Mouse (Mus musculus): ENCODE measurements around the gene Rims1. TPM values are rescaled to one million over a fixed set of nuclear protein-coding genes. Genes with fewer than 3 reads are reported as not detected.

Rims1 gene
- total RNA-seq, 2 experiments from 2014 or later, result 0.25 TPM; not detected in 1

DNA sequence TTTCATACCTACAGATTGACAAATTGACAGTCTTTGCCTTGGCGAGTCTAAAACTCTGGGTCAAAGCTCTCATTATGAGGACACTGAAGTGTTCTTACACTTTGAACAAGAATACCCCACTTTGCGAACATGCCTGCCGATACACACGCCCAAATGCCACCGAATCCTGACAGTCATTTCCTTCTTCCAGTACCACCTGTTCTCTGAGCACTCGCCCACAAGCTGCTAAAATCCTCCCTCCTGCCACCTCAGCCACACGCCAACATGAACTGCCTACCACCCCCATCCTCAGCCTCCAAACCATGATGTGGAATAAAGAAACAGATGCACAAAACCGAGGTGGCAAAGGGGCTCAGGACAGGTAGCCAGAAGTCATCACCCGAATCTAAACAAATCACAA lies 150.9 kb downstream of the Rims1 start:
- TF ChIP-seq CTCF (IDR thresholded peaks at IDR 0.05), result no peak
- no peak overlapping the region for H3K27ac ChIP-seq
- no peak overlapping the region for H3K4me3 ChIP-seq
- intact Hi-C loops (cut with DNase I), result no loop called here
- DNase-seq, result no peak

DNA sequence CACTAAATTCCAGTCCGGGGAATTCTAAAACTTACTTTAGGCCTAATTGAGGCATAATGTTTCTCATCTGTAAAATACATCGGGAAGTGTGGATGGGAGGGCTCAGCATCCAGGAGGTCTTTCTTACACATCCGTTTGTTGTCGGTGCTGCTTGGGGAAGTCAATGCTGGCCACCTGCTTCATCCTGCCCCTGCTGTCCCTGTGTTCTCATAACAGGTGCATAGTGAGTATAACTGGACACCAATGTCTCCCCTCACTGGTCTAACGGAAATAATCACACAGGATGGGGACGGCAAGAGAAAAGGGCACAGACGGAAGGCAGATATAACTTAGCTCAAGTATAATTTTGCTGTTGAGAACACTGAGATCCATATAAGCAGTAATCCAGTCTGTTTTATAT lies 155.2 kb downstream of the Rims1 start:
- intact Hi-C loops (cut with DNase I), result no loop called here
- no peak for DNase-seq
- Histone ChIP-seq H3K27ac (no peak overlapping the region), H3K4me3 (no peak overlapping the region)
- TF ChIP-seq CTCF (IDR thresholded peaks at IDR 0.05), result no peak

DNA sequence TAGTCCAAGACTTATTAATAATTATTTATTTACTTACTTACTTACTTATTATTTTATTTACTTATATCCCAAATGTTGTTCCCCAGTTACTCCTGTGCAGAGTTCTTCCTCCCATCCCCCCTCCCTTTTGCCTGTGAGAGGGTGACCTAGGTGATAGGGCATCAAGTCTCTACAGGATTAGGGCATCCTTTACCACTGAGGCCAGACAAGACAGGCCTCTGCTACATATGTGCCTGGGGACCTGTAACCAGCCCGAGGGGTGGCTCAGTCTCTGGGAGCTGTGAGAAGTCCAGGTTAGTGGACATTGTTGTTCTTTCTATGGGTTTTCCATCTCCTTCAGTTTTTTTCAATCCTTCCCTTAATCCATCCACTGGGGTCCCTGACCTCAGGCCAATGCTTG lies 156.4 kb downstream of the Rims1 start:
- no peak overlapping the region for H3K4me3 ChIP-seq
- DNase-seq, result no peak
- no peak for TF ChIP-seq CTCF (IDR thresholded peaks at IDR 0.05)
- intact Hi-C loops (cut with DNase I), result no loop called here
- no peak overlapping the region for H3K27ac ChIP-seq

DNA sequence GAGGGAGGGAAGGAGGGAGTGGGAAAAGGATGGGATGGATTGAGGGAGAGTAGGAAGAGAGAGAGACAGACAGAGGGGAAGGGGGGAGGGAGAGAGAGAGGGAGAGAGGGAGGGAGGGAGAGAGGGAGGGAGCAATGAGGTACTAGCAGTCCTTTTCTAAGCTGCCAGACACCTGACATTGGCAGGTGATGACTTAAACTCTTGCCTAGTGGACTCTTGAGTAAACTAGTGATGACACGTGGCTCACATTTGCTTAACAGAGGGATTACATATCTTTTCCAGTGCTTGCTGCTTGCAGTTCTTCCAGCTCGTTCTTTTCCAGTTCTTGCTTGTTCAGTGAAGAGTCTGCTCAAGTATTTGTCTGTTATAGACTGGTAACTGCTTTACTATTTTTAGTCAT lies 160.5 kb downstream of the Rims1 start:
- intact Hi-C loops (cut with DNase I), result no loop called here
- no peak overlapping the region for H3K27ac ChIP-seq
- DNase-seq, result no peak
- H3K4me3 ChIP-seq, result no peak overlapping the region
- TF ChIP-seq CTCF (IDR thresholded peaks at IDR 0.05), result no peak

DNA sequence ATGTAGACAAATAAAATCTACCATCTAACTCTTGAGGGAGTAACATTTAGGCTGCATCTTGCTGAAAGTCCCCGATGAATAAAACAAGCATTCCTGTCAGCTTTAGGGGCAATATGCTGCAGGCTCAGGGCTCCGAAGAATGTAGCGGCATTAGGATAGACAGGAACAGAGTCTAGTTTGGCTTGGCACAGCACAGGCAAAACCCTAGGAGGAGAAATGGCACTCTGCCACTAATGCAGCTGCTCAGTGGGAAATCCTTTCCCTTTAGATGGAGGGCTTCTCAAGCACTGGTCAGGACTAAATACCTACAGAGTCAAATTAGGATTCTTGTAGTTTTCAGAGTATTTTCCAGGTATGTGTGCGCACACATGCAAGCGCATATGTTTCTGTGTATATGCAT lies 165.2 kb downstream of the Rims1 start:
- DNase-seq, result no peak
- Histone ChIP-seq H3K27ac (no peak overlapping the region), H3K4me3 (no peak overlapping the region)
- intact Hi-C loops (cut with DNase I), result no loop called here
- TF ChIP-seq CTCF (IDR thresholded peaks at IDR 0.05), result no peak

DNA sequence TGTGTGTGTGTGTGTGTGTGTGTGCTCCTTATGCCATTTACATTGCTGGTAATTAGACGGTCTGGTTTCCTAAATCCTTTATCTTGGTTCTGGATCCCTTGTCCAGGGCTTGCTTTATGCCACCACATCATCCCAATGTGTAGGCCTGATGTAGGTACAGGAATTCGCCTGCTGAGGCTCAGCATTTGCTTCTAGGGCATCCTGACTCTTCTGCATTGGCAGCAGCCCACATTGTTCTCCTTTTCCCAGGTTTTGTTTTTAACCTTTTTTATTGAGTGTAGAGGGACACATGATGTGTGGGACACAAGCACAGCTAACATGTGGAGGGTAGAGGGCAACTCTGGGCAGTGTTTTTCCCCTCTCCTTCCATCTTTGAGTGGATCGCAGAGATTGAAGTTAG lies 166.1 kb downstream of the Rims1 start:
- TF ChIP-seq CTCF (IDR thresholded peaks at IDR 0.05), result no peak

DNA sequence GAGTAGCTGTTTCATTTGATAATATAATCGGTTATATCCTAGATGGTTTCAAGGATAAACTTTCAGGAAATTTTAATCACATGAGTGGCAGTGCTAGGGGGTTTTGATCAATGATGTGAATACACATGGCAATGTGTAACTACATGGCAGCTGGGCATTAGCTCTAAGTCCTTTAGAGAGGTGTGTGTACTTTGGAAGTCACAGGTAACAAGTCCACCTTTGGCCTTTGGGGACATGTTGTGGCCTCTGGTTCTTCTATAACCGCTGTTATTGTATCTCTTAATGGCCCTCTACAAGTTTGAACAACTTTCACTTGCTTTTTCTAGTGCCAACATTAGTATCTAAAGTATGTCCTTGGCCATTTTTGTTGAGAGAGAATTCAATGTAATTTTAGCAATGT lies 171.9 kb downstream of the Rims1 start:
- no peak for DNase-seq
- no peak for TF ChIP-seq CTCF (IDR thresholded peaks at IDR 0.05)
- intact Hi-C loops (cut with DNase I), result no loop called here

More for the DNA sequence above, 166.1 kb downstream of the Rims1 start:
- H3K27ac ChIP-seq, result no peak overlapping the region
- no peak overlapping the region for H3K4me3 ChIP-seq
- intact Hi-C loops (cut with DNase I), result no loop called here
- DNase-seq, result no peak

DNA sequence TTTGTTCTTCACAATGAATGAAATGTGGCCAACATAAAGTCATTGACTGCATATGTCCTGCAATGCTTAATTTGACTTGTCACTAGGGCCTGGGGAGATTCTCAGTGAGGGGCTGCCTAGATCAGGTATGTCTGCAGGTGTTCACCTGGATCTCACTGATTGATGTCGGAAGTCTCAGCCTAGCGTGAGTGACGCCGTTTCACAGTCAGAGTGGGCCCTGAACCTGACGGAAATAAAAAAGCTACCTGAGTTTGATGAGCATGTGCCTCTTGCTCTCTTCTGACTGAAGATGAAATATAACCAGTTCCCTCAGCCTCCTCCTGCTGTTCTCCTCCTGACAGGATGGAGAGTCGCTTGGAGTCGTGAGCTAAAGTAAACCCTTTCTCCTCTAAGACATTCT lies 173.2 kb downstream of the Rims1 start:
- H3K27ac ChIP-seq, result no peak overlapping the region
- intact Hi-C loops (cut with DNase I), result no loop called here
- no peak for TF ChIP-seq CTCF (IDR thresholded peaks at IDR 0.05)
- DNase-seq, result no peak
- H3K4me3 ChIP-seq, result no peak overlapping the region

More for the DNA sequence above, 171.9 kb downstream of the Rims1 start:
- Histone ChIP-seq H3K27ac (no peak overlapping the region), H3K4me3 (no peak overlapping the region)

DNA sequence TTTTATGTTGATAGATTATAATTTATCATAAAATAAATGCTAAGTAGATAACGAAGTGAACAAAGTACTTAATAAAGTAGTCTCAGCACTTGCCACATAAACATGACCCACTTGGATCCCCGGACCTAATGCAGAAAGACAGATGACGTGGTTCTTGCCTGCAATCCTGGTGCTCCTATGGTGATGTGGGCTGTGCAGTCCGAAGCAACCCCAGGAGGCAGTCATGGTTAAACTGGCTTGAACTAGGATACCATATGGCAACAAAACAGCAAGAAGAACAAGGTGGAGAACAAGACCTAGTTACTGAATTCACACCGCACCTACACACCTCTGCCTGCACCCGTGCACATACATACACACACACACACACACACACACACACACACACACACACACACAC lies 173.8 kb downstream of the Rims1 start:
- DNase-seq, result no peak
- no peak for TF ChIP-seq CTCF (IDR thresholded peaks at IDR 0.05)
- intact Hi-C loops (cut with DNase I), result no loop called here
- Histone ChIP-seq H3K4me3 (no peak overlapping the region), H3K27ac (no peak overlapping the region)

DNA sequence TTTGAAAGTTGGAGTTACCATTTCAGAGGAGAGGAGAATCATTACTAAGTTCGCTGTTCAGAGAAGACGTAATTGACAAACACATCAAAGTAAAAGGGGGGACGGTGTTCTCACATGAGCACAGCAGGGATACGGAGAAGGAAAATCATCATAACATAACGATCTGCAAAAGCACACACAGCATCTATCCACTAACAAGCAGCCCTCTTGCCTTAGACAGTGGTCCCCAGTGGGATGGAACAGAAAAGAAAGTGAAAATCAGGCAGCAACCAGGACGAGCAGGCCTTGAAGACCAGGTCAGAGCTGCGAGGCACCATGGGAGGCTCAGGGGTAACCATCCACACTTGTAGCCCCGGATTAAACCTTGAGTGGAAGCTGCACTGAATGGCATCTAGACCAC lies 176.8 kb downstream of the Rims1 start:
- intact Hi-C loops (cut with DNase I), result no loop called here
- no peak for TF ChIP-seq CTCF (IDR thresholded peaks at IDR 0.05)
- no peak overlapping the region for H3K27ac ChIP-seq
- H3K4me3 ChIP-seq, result no peak overlapping the region
- DNase-seq, result no peak

DNA sequence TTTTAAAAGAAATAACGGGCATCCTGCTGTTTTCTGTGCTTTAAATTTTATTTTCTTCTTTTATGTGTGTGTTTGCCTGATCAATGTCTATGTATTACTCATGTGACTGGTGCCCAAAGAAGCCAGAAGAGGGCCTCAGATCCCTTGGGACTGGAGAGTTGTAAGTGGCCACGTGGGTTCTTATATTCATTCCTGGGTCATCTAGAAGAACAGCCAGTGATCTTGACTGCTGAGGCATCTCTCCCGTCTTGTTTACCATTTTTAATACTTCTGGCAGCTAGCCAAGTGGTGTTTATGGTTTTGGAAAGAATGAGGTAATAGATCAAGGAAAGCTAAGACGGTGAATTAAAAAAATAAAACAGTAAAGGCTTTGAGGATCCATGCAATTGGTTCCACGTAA lies 178.8 kb downstream of the Rims1 start:
- Histone ChIP-seq H3K4me3 (no peak overlapping the region), H3K27ac (no peak overlapping the region)
- intact Hi-C loops (cut with DNase I), result no loop called here
- no peak for TF ChIP-seq CTCF (IDR thresholded peaks at IDR 0.05)
- DNase-seq, result no peak

DNA sequence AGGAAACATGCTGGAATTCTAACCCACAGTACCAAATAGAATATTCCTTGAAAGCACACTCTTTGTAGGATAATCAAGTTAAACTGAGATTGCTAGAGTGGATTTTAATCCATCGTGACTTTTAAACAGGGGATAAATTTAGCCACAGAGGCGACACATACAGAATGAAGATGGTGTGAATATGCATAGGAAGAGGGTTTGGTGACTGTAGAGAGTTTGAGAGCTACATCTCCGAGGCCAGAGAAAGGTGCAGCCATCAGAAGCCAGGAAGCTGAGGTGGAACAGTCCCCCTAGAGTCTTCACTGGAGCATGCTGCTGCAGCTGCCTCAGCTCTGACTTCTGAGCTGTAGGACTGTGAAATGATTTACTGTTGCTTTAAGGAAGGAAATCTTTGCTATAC lies 179.5 kb downstream of the Rims1 start:
- Histone ChIP-seq H3K4me3 (no peak overlapping the region), H3K27ac (no peak overlapping the region)
- TF ChIP-seq CTCF (IDR thresholded peaks at IDR 0.05), result no peak
- intact Hi-C loops (cut with DNase I), result no loop called here
- DNase-seq, result no peak

DNA sequence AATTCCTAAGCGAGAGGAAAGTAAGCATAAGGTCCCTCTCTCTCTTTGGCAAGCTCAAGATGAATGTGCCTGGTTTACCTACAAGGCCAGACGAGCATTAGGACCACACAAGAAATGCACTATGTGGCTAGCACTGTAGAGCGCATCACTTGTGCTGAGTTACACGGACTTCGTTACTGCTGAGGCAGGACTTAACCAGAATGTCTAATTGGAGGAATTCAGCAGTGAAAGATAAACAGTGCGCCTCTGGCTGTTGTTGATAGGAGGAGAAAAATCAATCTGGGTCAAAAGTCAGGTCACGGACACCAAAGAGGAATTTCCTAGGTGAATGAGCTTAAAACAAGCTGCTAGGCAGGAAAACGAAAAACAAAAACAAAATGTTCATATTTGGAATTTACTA lies 185.0 kb downstream of the Rims1 start:
- intact Hi-C loops (cut with DNase I), result no loop called here
- DNase-seq, result no peak
- Histone ChIP-seq H3K27ac (no peak overlapping the region), H3K4me3 (no peak overlapping the region)
- no peak for TF ChIP-seq CTCF (IDR thresholded peaks at IDR 0.05)

DNA sequence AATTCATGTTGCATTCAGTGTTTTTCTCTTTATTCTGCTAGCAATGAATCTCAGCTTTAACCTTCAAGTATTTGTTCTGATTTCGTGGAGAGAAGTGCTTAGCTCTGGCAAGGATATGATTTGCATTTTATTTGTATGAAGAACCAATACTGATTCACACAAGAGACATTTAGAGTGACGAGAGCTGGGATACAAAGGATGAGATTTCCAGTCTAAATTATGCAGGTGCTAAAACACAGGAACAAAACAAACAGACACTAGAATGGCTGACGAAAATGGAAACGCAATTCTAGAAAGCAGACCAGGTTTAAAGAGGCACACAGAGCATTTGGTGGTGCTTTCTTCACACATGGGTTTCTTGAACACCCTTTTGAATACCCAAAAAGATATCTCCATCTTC lies 190.2 kb downstream of the Rims1 start:
- intact Hi-C loops (cut with DNase I), result loop anchor here (10.0 kb wide), 1 partner anchor 439 kb away; no protein-coding TSS in a partner anchor
- TF ChIP-seq CTCF (IDR thresholded peaks at IDR 0.05), result no peak
- Histone ChIP-seq H3K4me3 (no peak overlapping the region), H3K27ac (no peak overlapping the region)
- no peak for DNase-seq

DNA sequence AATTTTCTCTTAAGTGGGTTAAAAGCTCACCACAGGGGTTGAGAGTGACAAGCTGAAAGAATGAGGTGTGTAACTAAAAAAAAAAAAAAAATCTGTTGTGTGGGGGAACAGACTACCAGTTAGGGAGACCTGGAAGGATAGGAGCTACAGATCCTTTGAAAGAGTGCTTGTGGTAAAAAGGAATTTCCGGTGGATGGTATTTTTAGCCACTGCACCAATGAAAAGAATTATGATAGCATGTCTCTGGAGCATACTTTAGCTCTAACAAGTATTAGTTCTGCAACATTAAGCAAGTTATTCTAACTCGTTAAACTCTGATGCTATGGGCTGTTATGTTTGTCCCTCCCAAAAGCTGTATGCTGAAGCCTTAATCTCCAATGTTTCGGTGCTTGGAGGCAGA lies 192.2 kb downstream of the Rims1 start:
- no peak overlapping the region for H3K4me3 ChIP-seq
- no peak overlapping the region for H3K27ac ChIP-seq
- intact Hi-C loops (cut with DNase I), result loop anchor here (10.0 kb wide), 1 partner anchor 441 kb away; no protein-coding TSS in a partner anchor
- TF ChIP-seq CTCF (IDR thresholded peaks at IDR 0.05), result no peak
- DNase-seq, result no peak

All from gastrocnemius, adult 2 months (tissue).